Comparison of ENCODE assay signal across 8 mouse cellular contexts in the genomic region with DNA sequence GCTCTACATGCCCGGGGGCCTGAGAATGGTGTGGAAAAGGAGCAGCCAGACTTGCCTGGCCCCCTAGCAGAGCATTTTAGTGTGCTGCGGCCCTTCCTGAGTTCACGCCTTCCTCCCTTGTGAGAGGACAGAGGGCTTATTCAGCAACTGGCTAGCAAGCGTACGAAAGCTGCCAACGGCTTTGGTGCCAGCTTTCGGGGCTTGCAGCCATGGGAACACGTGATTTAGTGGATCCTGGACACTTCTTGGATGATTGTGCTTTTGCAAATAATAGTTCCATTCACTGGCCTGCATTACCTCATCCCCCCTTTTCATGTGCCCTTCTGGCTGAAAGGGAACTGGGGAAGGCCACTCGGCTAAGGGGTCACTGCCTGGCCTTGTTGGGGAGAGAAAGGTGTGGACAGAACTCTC. TPM values are rescaled to one million over a fixed set of nuclear protein-coding genes. Genes with fewer than 3 reads are reported as not detected.
DNase-seq lines count a peak whose midpoint lies in the region; ATAC-seq and TF ChIP-seq lines count a peak whose summit lies in the region.

No protein-coding gene starts in this region.

- 32% methylated on average over 9 of the region's 9 CpGs for WGBS in liver, adult 2 months
- WGBS in embryonic facial prominence, embryonic 14.5 days: 62% methylated on average over 9 of the region's 9 CpGs
- WGBS in midbrain, postnatal 0 days: 79% methylated on average over 9 of the region's 9 CpGs

- peaks cover 50% of the 10 kb centered on the region for H3K36me3 ChIP-seq in liver, adult 2 months (ENCODE audit: control insufficient read depth, insufficient read depth, low read length)
- peaks cover 53% of the 10 kb centered on the region for H3K36me3 ChIP-seq in embryonic facial prominence, embryonic 14.5 days (ENCODE audit: control insufficient read depth, insufficient read depth, low read length)
- peaks cover 25% of the 10 kb centered on the region for H3K36me3 ChIP-seq in midbrain, postnatal 0 days (ENCODE audit: insufficient read depth, low read length)

- H3K4me1 ChIP-seq in liver, adult 2 months (ENCODE audit: control insufficient read depth, insufficient read depth, low read length): peaks cover 16% of the 10 kb centered on the region
- peaks cover 8% of the 10 kb centered on the region for H3K4me1 ChIP-seq in embryonic facial prominence, embryonic 14.5 days (ENCODE audit: control insufficient read depth, insufficient read depth, low read length)
- 0 out of 2 replicates have a peak, but pooled peaks cover 8% of the 10 kb centered on the region for H3K4me1 ChIP-seq in midbrain, postnatal 0 days (ENCODE audit: insufficient read depth, low read length)

- TF ChIP-seq CTCF in liver, adult 2 months (IDR thresholded peaks at IDR 0.05; ENCODE audit: low read depth, low read length): no peak
- TF ChIP-seq CTCF in midbrain, postnatal 0 days (IDR thresholded peaks at IDR 0.05): no peak

- DNase-seq in liver, adult 2 months (ENCODE audit: extremely low read depth, low read depth, low spot score): peak; percentile 96
- DNase-seq in liver: no peak
- DNase-seq in embryonic facial prominence, embryonic 14.5 days (ENCODE audit: low spot score): peak; percentile 61
- peak; percentile 77 to 83 for DNase-seq in heart, adult 9 months (ENCODE audit: low spot score in 2 of 2)
- DNase-seq in layer of hippocampus, adult 18-20 months (ENCODE audit: low spot score in 2 of 2): peak; percentile 78 to 89
- peak; percentile 93 for DNase-seq in midbrain, postnatal 0 days (ENCODE audit: low spot score)
- DNase-seq in spleen, postnatal 14 days (ENCODE audit: low spot score in 2 of 2): no peak

- peak overlapping the region; percentile 59 for H3K27ac ChIP-seq in liver, adult 2 months (replicated peaks; ENCODE audit: insufficient read depth, low read depth, low read length)
- H3K27ac ChIP-seq in embryonic facial prominence, embryonic 14.5 days (replicated peaks; ENCODE audit: low read depth, low read length): peak overlapping the region; percentile 50
- H3K27ac ChIP-seq in midbrain, postnatal 0 days (ENCODE audit: low read depth, low read length): peak overlapping the region; percentile 67

- no peaks in the 10 kb centered on the region for H3K27me3 ChIP-seq in liver, adult 2 months (ENCODE audit: control insufficient read depth, insufficient read depth, low read length)
- H3K27me3 ChIP-seq in embryonic facial prominence, embryonic 14.5 days (replicated peaks; ENCODE audit: control insufficient read depth, insufficient read depth, low read length): no peaks in the 10 kb centered on the region
- H3K27me3 ChIP-seq in midbrain, postnatal 0 days (ENCODE audit: insufficient read depth, low read length): no peaks in the 10 kb centered on the region

- peak; percentile 53; the same call in 1 of the 2 replicates for ATAC-seq in embryonic facial prominence, embryonic 14.5 days (ENCODE audit: low read depth)
- peak; percentile 87 for ATAC-seq in midbrain, postnatal 0 days (ENCODE audit: low FRiP score)
- no peak for ATAC-seq in CD4-positive, CD25-positive, alpha-beta regulatory T cell, adult 4 months

- H3K9ac ChIP-seq in liver, adult 2 months (ENCODE audit: low read depth, low read length): no peak overlapping the region
- H3K9ac ChIP-seq in embryonic facial prominence, embryonic 14.5 days (ENCODE audit: low read depth, low read length): no peak overlapping the region
- H3K9ac ChIP-seq in midbrain, postnatal 0 days (replicated peaks; ENCODE audit: low read length, poor library complexity, severe bottlenecking): no peak overlapping the region

- H3K79me2 ChIP-seq in liver, adult 2 months (ENCODE audit: control insufficient read depth, insufficient read depth, low read length): peaks cover 11% of the 10 kb centered on the region; the same call in 1 of the 2 replicates

- no peak for TF ChIP-seq POLR2A in liver, adult 2 months (IDR thresholded peaks at IDR 0.05; ENCODE audit: extremely low read depth, insufficient read depth, low read length)

- H3K4me2 ChIP-seq in embryonic facial prominence, embryonic 14.5 days (ENCODE audit: low read depth, low read length): no peak overlapping the region
- no peak overlapping the region for H3K4me2 ChIP-seq in midbrain, postnatal 0 days (ENCODE audit: low read depth, low read length, poor library complexity, severe bottlenecking)

- no peak overlapping the region for H3K4me3 ChIP-seq in liver, adult 2 months (ENCODE audit: insufficient read depth, low read depth, low read length)
- H3K4me3 ChIP-seq in embryonic facial prominence, embryonic 14.5 days (ENCODE audit: low read depth, low read length): no peak overlapping the region
- no peak overlapping the region for H3K4me3 ChIP-seq in midbrain, postnatal 0 days (ENCODE audit: low read depth, low read length)

- no peaks in the 10 kb centered on the region; the same call in 1 of the 2 replicates for H3K9me3 ChIP-seq in embryonic facial prominence, embryonic 14.5 days (ENCODE audit: control insufficient read depth, low read length)
- H3K9me3 ChIP-seq in midbrain, postnatal 0 days (ENCODE audit: low read length): no peaks in the 10 kb centered on the region

RNA-seq across cellular contexts. Expression of a gene that starts 5.2 kb away (rescaled TPM):
- 1,543 and 1,850 TPM in 2 replicates for total RNA-seq in liver, adult 2 months (2014; rRNA removed)
- 1,631 and 1,632 TPM in 2 replicates for polyA plus RNA-seq in liver, adult 2 months (2012; rRNA removed)
- 613 and 705 TPM in 2 replicates for polyA plus RNA-seq in embryonic facial prominence, embryonic 14.5 days (2014; fragmentation: Nextera tagmentation; extraction: Ambion mirVana)
- 100 to 1,000 TPM; 351 to 386 TPM for total RNA-seq in layer of hippocampus, adult 18-20 months (2021)
- 515 and 540 TPM in 2 replicates for total RNA-seq in midbrain, postnatal 0 days (2014; rRNA removed)
- 1,809 and 1,897 TPM in 2 replicates for polyA plus RNA-seq in midbrain, postnatal 0 days (2015; fragmentation: Nextera tagmentation; extraction: Ambion mirVana)
- polyA plus RNA-seq in CD4-positive, CD25-positive, alpha-beta regulatory T cell, adult 4 months (2017; shearing (Covaris generic)): 100 to 1,000 TPM; 123 to 132 TPM

RNA-seq across cellular contexts. Expression of a gene that starts 5.3 kb away (rescaled TPM):
- 1.3 and 1.4 TPM in 2 replicates for total RNA-seq in liver, adult 2 months (2014; rRNA removed)
- 0.61 and 0.65 TPM in 2 replicates for polyA plus RNA-seq in liver, adult 2 months (2012; rRNA removed)
- polyA plus RNA-seq in embryonic facial prominence, embryonic 14.5 days (2014; fragmentation: Nextera tagmentation; extraction: Ambion mirVana): 14.6 and 16.0 TPM in 2 replicates
- 1 to 10 TPM; 6.7 to 7.8 TPM for total RNA-seq in layer of hippocampus, adult 18-20 months (2021)
- 0.77 and 1.9 TPM in 2 replicates for total RNA-seq in midbrain, postnatal 0 days (2014; rRNA removed)
- 11.4 and 15.7 TPM in 2 replicates for polyA plus RNA-seq in midbrain, postnatal 0 days (2015; fragmentation: Nextera tagmentation; extraction: Ambion mirVana)
- 10 to 100 TPM; 21.6 to 30.4 TPM for polyA plus RNA-seq in CD4-positive, CD25-positive, alpha-beta regulatory T cell, adult 4 months (2017; shearing (Covaris generic))

RNA-seq across cellular contexts. Expression of a gene that starts 41.8 kb away (rescaled TPM):
- total RNA-seq in liver, adult 2 months (2014; rRNA removed): 64.9 and 96.5 TPM in 2 replicates
- polyA plus RNA-seq in liver, adult 2 months (2012; rRNA removed): 172 and 299 TPM in 2 replicates
- 16.9 and 19.8 TPM in 2 replicates for polyA plus RNA-seq in embryonic facial prominence, embryonic 14.5 days (2014; fragmentation: Nextera tagmentation; extraction: Ambion mirVana)
- total RNA-seq in layer of hippocampus, adult 18-20 months (2021): 1 to 10 TPM; 1.2 to 1.5 TPM
- 2.7 and 4.0 TPM in 2 replicates for total RNA-seq in midbrain, postnatal 0 days (2014; rRNA removed)
- 6.9 and 7.5 TPM in 2 replicates for polyA plus RNA-seq in midbrain, postnatal 0 days (2015; fragmentation: Nextera tagmentation; extraction: Ambion mirVana)
- 1 to 10 TPM in 1 of 2 experiments, under 1 TPM in 1; 0.98 to 2.2 TPM for polyA plus RNA-seq in CD4-positive, CD25-positive, alpha-beta regulatory T cell, adult 4 months (2017; shearing (Covaris generic))

Comparison
In these comparisons a context has a peak if more than half of its experiments do, and no peak if none do; other contexts are left out.
1. DNase-seq: peak in liver, adult 2 months (single experiment), embryonic facial prominence, embryonic 14.5 days (single experiment), heart, adult 9 months (2 of 2), layer of hippocampus, adult 18-20 months (2 of 2) and midbrain, postnatal 0 days (single experiment); none in liver (single experiment) and spleen, postnatal 14 days (0 of 2).
2. Peak in every context shown above with its lines, with median percentiles within 50 percentile points of each other: H3K27ac ChIP-seq.